In the genomic region with DNA sequence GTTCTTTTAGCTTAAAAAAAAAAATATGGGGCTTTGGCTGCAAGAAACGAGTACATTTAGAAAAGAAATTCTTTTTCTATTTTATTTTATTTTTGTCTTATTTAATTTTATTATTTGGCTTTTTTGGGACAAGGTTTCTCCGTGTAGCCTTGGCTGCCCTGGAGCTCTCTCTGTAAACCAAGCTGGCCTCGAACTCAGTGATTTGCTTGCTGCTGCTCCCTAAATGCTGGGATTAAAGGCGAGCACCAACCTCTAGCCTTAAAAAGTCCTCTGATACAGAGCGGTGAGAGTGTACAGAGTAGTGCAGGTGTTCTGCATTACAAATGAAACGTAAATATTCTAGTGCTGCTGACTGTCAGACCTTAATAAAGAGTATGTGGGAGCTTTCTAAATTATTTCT, we compare ENCODE assay signal across 11 mouse cellular contexts. TPM values are rescaled to one million over a fixed set of nuclear protein-coding genes. Genes with fewer than 3 reads are reported as not detected.
DNase-seq lines count a peak whose midpoint lies in the region; ATAC-seq and TF ChIP-seq lines count a peak whose summit lies in the region.
"Had no signal": no experiment of that assay in that cellular context is flagged by ENCODE, and none has a peak within 500 bp of the region (broad histone marks: within the 10 kb centered on the region; RNA-seq: fewer than 3 reads in every experiment).

No protein-coding gene starts in this region.

- intact Hi-C loops in left cerebral cortex, postnatal 10 days (cut with DNase I) = loop anchor here (10.0 kb wide), 3 partner anchors 111 to 241 kb away; a partner anchor contains a TSS

- no peaks in the 10 kb centered on the region for H3K27me3 ChIP-seq in erythroblast, embryonic 14.5 days (ENCODE audit: control insufficient read depth)
- H3K27me3 ChIP-seq in neural tube, embryonic 12.5 days (replicated peaks) = no peaks in the 10 kb centered on the region
- H3K27me3 ChIP-seq in limb, embryonic 15.5 days = no peaks in the 10 kb centered on the region
- no peaks in the 10 kb centered on the region for H3K27me3 ChIP-seq in stomach, postnatal 0 days (ENCODE audit: control insufficient read depth, insufficient read depth, low read length)

- H3K36me3 ChIP-seq in erythroblast, embryonic 14.5 days (ENCODE audit: control insufficient read depth) = peaks cover 5% of the 10 kb centered on the region
- H3K36me3 ChIP-seq in neural tube, embryonic 12.5 days = peaks cover 17% of the 10 kb centered on the region
- no peaks in the 10 kb centered on the region for H3K36me3 ChIP-seq in limb, embryonic 15.5 days
- no peaks in the 10 kb centered on the region; the same call in 1 of the 2 replicates for H3K36me3 ChIP-seq in stomach, postnatal 0 days (ENCODE audit: control insufficient read depth, insufficient read depth, low read length)

- H3K4me1 ChIP-seq in erythroblast, embryonic 14.5 days (ENCODE audit: control insufficient read depth) = peaks cover 24% of the 10 kb centered on the region
- peaks cover 7% of the 10 kb centered on the region; the same call in 1 of the 2 replicates for H3K4me1 ChIP-seq in neural tube, embryonic 12.5 days
- H3K4me1 ChIP-seq in limb, embryonic 15.5 days = peaks cover 14% of the 10 kb centered on the region; the same call in 1 of the 2 replicates
- 0 out of 2 replicates have a peak, but pooled peaks cover 2% of the 10 kb centered on the region for H3K4me1 ChIP-seq in stomach, postnatal 0 days (replicated peaks; ENCODE audit: control insufficient read depth, insufficient read depth)

- WGBS in neural tube, embryonic 12.5 days = 54% methylated on average over 6 of the region's 6 CpGs
- 27% methylated on average over 6 of the region's 6 CpGs for WGBS in limb, embryonic 15.5 days
- WGBS in stomach, postnatal 0 days = 30% methylated on average over 6 of the region's 6 CpGs

- no peak for TF ChIP-seq EP300 in stomach, postnatal 0 days (optimal IDR thresholded peaks at IDR 0.05)

- no peaks in the 10 kb centered on the region for H3K9me3 ChIP-seq in erythroblast, embryonic 14.5 days (ENCODE audit: control insufficient read depth, low read length)
- H3K9me3 ChIP-seq in neural tube, embryonic 12.5 days = no peaks in the 10 kb centered on the region
- H3K9me3 ChIP-seq in limb, embryonic 15.5 days = no peaks in the 10 kb centered on the region
- no peaks in the 10 kb centered on the region for H3K9me3 ChIP-seq in stomach, postnatal 0 days (ENCODE audit: control insufficient read depth, low read length)

- TF ChIP-seq CTCF in stomach, postnatal 0 days (IDR thresholded peaks at IDR 0.05; ENCODE audit: low read depth) = no peak

- H3K9ac ChIP-seq in neural tube, embryonic 12.5 days = no peak overlapping the region
- no peak overlapping the region for H3K9ac ChIP-seq in limb, embryonic 15.5 days
- H3K9ac ChIP-seq in stomach, postnatal 0 days (ENCODE audit: low read length) = no peak overlapping the region

- DNase-seq in neural tube, embryonic 10.5 days (ENCODE audit: extremely low spot score, low spot score) = no peak
- no peak for DNase-seq in stomach, postnatal 0 days (ENCODE audit: low spot score)
- no peak for DNase-seq in left cerebral cortex, postnatal 10 days (ENCODE audit: extremely low spot score in 1 of 2, low spot score in 2 of 2)
- no peak for DNase-seq in T-cell, adult 2 months (ENCODE audit: low spot score)

- no peak for ATAC-seq in erythroblast, adult 5-6 weeks (replicated peaks; ENCODE audit: low FRiP score, poor library complexity, severe bottlenecking)
- no peak for ATAC-seq in neural tube, embryonic 12.5 days (ENCODE audit: low FRiP score, low read depth)
- no peak for ATAC-seq in limb, embryonic 15.5 days (ENCODE audit: insufficient number of reproducible peaks, low FRiP score, low TSS enrichment, low read depth)
- ATAC-seq in stomach, postnatal 0 days (ENCODE audit: low FRiP score, low TSS enrichment) = no peak

- H3K4me3 ChIP-seq in erythroblast, embryonic 14.5 days (replicated peaks) = peak overlapping the region; percentile 80
- H3K4me3 ChIP-seq in neural tube, embryonic 12.5 days = no peak overlapping the region
- peak overlapping the region; percentile 64 for H3K4me3 ChIP-seq in limb, embryonic 15.5 days
- peak overlapping the region; percentile 54; the same call in 1 of the 2 replicates for H3K4me3 ChIP-seq in stomach, postnatal 0 days (ENCODE audit: low read depth, low read length)

- H3K27ac ChIP-seq in neural tube, embryonic 12.5 days = no peak overlapping the region
- H3K27ac ChIP-seq in limb, embryonic 15.5 days = peak overlapping the region; percentile 54; the same call in 1 of the 2 replicates
- H3K27ac ChIP-seq in stomach, postnatal 0 days (replicated peaks) = peak overlapping the region; percentile 49; the same call in 1 of the 2 replicates

- peak overlapping the region; percentile 96 for H3K4me2 ChIP-seq in neural tube, embryonic 12.5 days (replicated peaks)
- peak overlapping the region; percentile 97 for H3K4me2 ChIP-seq in limb, embryonic 15.5 days
- peak overlapping the region; percentile 34; the same call in 1 of the 2 replicates for H3K4me2 ChIP-seq in stomach, postnatal 0 days (replicated peaks; ENCODE audit: low read depth)

RNA-seq across cellular contexts. Expression of a gene that starts 0.5 kb away (rescaled TPM):
- 0.12 and 0.16 TPM in 2 replicates for polyA plus RNA-seq in erythroblast, embryonic 14.5 days (2012)
- 8.2 TPM in 1 of 2 replicates, not detected in the other for total RNA-seq in erythroblast, adult 5-6 weeks (2015; ENCODE audit: low replicate concordance)
- total RNA-seq in erythroblast, adult 5-6 weeks (2017; ENCODE audit: low replicate concordance) = 3.7 and 7.5 TPM in 2 replicates
- 5.5 and 6.2 TPM in 2 replicates for polyA plus RNA-seq in neural tube, embryonic 12.5 days (2016; fragmentation: Nextera tagmentation; extraction: Ambion mirVana)
- polyA plus RNA-seq in limb, embryonic 15.5 days (2015; fragmentation: Nextera tagmentation; extraction: Ambion mirVana) = 11.1 and 11.2 TPM in 2 replicates
- polyA plus RNA-seq in stomach, postnatal 0 days (2015; fragmentation: Nextera tagmentation; extraction: Ambion mirVana) = 9.7 and 10.7 TPM in 2 replicates
- 1 to 10 TPM; 1.9 to 3.4 TPM for total RNA-seq in left cerebral cortex, postnatal 10 days (2021)

RNA-seq across cellular contexts. Expression of a gene that starts 17.8 kb away (rescaled TPM):
- not detected in 2 replicates for polyA plus RNA-seq in erythroblast, embryonic 14.5 days (2012)
- total RNA-seq in erythroblast, adult 5-6 weeks (2015; ENCODE audit: low replicate concordance) = not detected in 2 replicates
- not detected in 2 replicates for total RNA-seq in erythroblast, adult 5-6 weeks (2017; ENCODE audit: low replicate concordance)
- 2.2 and 2.6 TPM in 2 replicates for polyA plus RNA-seq in neural tube, embryonic 12.5 days (2016; fragmentation: Nextera tagmentation; extraction: Ambion mirVana)
- 0.79 and 1.6 TPM in 2 replicates for polyA plus RNA-seq in limb, embryonic 15.5 days (2015; fragmentation: Nextera tagmentation; extraction: Ambion mirVana)
- 0.75 and 0.88 TPM in 2 replicates for polyA plus RNA-seq in stomach, postnatal 0 days (2015; fragmentation: Nextera tagmentation; extraction: Ambion mirVana)
- not detected for total RNA-seq in left cerebral cortex, postnatal 10 days (2021)
- total RNA-seq: adrenal gland, adult 8-10 months; layer of hippocampus, postnatal 36 days had no signal
- polyA plus RNA-seq: urinary bladder, adult 2 months had no signal

Comparison
In these comparisons a context has a peak if more than half of its experiments do, and no peak if none do; other contexts are left out.
1. H3K4me2 ChIP-seq: peak in every context shown above with its lines; median percentile 97 in limb, embryonic 15.5 days; 96 in neural tube, embryonic 12.5 days; 34 in stomach, postnatal 0 days.